Mouse (Mus musculus): ENCODE measurements around the gene Sash1. TPM values are rescaled to one million over a fixed set of nuclear protein-coding genes. Genes with fewer than 3 reads are reported as not detected.

Sash1 gene
- polyA plus RNA-seq, 1 experiment from 2014 or later: 5.7 TPM

GRCm38 (mm10) chr10:8770931-8771653, 114.8 kb downstream of the Sash1 start:
- no peak overlapping the region for H3K4me3 ChIP-seq (replicated peaks)
- no peak overlapping the region for H3K27ac ChIP-seq (replicated peaks)
- H3K9me3 ChIP-seq (replicated peaks): 0 out of 2 replicates have a peak, but pooled peaks cover 3% of the 10 kb centered on the region
- no peak overlapping the region for H3K4me2 ChIP-seq (replicated peaks)
- H3K36me3 ChIP-seq: peaks cover 17% of the 10 kb centered on the region; the same call in 1 of the 2 replicates
- no peak overlapping the region for H3K9ac ChIP-seq
- WGBS: 90% methylated on average over 12 of the region's 12 CpGs
- ATAC-seq (ENCODE audit: insufficient number of reproducible peaks, low FRiP score, low TSS enrichment, low read depth): no peak
- H3K27me3 ChIP-seq: no peaks in the 10 kb centered on the region
- peaks cover 6% of the 10 kb centered on the region; the same call in 1 of the 2 replicates for H3K4me1 ChIP-seq

- 0 out of 2 replicates have a peak, but pooled peaks cover 4% of the 10 kb centered on the region for H3K4me1 ChIP-seq
- ATAC-seq (ENCODE audit: insufficient number of reproducible peaks, low FRiP score, low TSS enrichment, low read depth): no peak
- no peak overlapping the region for H3K4me3 ChIP-seq (replicated peaks)
- 75% methylated on average over 8 of the region's 8 CpGs for WGBS
- H3K9ac ChIP-seq: no peak overlapping the region
- H3K9me3 ChIP-seq (replicated peaks): 0 out of 2 replicates have a peak, but pooled peaks cover 3% of the 10 kb centered on the region
- no peak overlapping the region for H3K4me2 ChIP-seq (replicated peaks)
- H3K27ac ChIP-seq (replicated peaks): no peak overlapping the region
- H3K27me3 ChIP-seq: no peaks in the 10 kb centered on the region
- 0 out of 2 replicates have a peak, but pooled peaks cover 7% of the 10 kb centered on the region for H3K36me3 ChIP-seq
These were observed 117.2 kb downstream of the Sash1 start for GRCm38 (mm10) chr10:8768654-8769053.

- Histone ChIP-seq H3K36me3 (0 out of 2 replicates have a peak, but pooled peaks cover 7% of the 10 kb centered on the region), H3K9me3 (replicated peaks) (0 out of 2 replicates have a peak, but pooled peaks cover 3% of the 10 kb centered on the region), H3K4me1 (peaks cover 13% of the 10 kb centered on the region), H3K4me2 (replicated peaks) (no peak overlapping the region), H3K9ac (no peak overlapping the region), H3K27me3 (no peaks in the 10 kb centered on the region), H3K27ac (replicated peaks) (no peak overlapping the region), H3K4me3 (replicated peaks) (no peak overlapping the region)
- ATAC-seq (ENCODE audit: insufficient number of reproducible peaks, low FRiP score, low TSS enrichment, low read depth): no peak
- WGBS: 76% methylated on average over 5 of the region's 5 CpGs
These were observed 118.5 kb downstream of the Sash1 start for GRCm38 (mm10) chr10:8767381-8767780.

- no peaks in the 10 kb centered on the region for H3K27me3 ChIP-seq
- 0 out of 2 replicates have a peak, but pooled peaks cover 7% of the 10 kb centered on the region for H3K36me3 ChIP-seq
- H3K4me3 ChIP-seq (replicated peaks): no peak overlapping the region
- H3K9ac ChIP-seq: no peak overlapping the region
- H3K4me2 ChIP-seq (replicated peaks): no peak overlapping the region
- no peak overlapping the region for H3K27ac ChIP-seq (replicated peaks)
- peaks cover 23% of the 10 kb centered on the region for H3K4me1 ChIP-seq
- WGBS: 76% methylated on average over 10 of the region's 10 CpGs
- ATAC-seq (ENCODE audit: insufficient number of reproducible peaks, low FRiP score, low TSS enrichment, low read depth): no peak
- 0 out of 2 replicates have a peak, but pooled peaks cover 3% of the 10 kb centered on the region for H3K9me3 ChIP-seq (replicated peaks)
These were observed 119.8 kb downstream of the Sash1 start for GRCm38 (mm10) chr10:8765922-8766522.

GRCm38 (mm10) chr10:8762771-8763170, 123.1 kb downstream of the Sash1 start:
- Histone ChIP-seq H3K27me3 (no peaks in the 10 kb centered on the region), H3K36me3 (no peaks in the 10 kb centered on the region), H3K4me1 (peaks cover 46% of the 10 kb centered on the region), H3K9ac (no peak overlapping the region), H3K4me3 (replicated peaks) (peak overlapping the region; percentile 40), H3K27ac (replicated peaks) (peak overlapping the region; percentile 88), H3K9me3 (replicated peaks) (no peaks in the 10 kb centered on the region), H3K4me2 (replicated peaks) (peak overlapping the region; percentile 50)
- no peak for ATAC-seq (ENCODE audit: insufficient number of reproducible peaks, low FRiP score, low TSS enrichment, low read depth)
- 26% methylated on average over 12 of the region's 12 CpGs for WGBS

- ATAC-seq (ENCODE audit: insufficient number of reproducible peaks, low FRiP score, low TSS enrichment, low read depth): peak; percentile 71
- H3K4me2 ChIP-seq (replicated peaks): peak overlapping the region; percentile 50
- peak overlapping the region; percentile 39 for H3K9ac ChIP-seq
These were observed 123.6 kb downstream of the Sash1 start for GRCm38 (mm10) chr10:8762209-8762701.

DNA sequence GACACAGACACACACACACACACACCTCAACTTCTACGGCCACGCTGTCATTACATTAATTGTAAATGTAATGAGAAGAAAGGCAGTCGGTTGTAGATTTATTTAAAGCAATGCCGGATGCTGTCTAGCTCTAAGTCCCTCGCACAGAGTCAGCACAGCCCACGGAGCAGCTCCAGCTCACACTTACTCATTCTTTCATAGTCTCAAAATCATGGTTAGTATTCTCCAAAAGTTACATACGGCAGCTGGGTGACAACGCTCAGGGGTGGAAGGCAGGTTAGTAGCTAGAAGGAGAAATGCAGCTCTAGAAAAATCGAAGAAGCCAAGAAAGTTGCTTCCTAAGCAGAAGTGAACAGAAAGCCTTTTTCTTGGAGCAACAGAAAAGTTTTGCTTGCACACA, 124.2 kb downstream of the Sash1 start:
- 23% methylated on average over 9 of the region's 9 CpGs for WGBS
- no peak for ATAC-seq (ENCODE audit: insufficient number of reproducible peaks, low FRiP score, low TSS enrichment, low read depth)
- H3K36me3 ChIP-seq: no peaks in the 10 kb centered on the region
- peak overlapping the region; percentile 39 for H3K9ac ChIP-seq
- H3K27ac ChIP-seq (replicated peaks): peak overlapping the region; percentile 88
- no peaks in the 10 kb centered on the region for H3K9me3 ChIP-seq (replicated peaks)
- H3K4me2 ChIP-seq (replicated peaks): peak overlapping the region; percentile 50
- no peaks in the 10 kb centered on the region for H3K27me3 ChIP-seq
- H3K4me1 ChIP-seq: peaks cover 57% of the 10 kb centered on the region
- peak overlapping the region; percentile 40 for H3K4me3 ChIP-seq (replicated peaks)

More at GRCm38 (mm10) chr10:8762209-8762701, 123.6 kb downstream of the Sash1 start:
- Histone ChIP-seq H3K9me3 (replicated peaks) (no peaks in the 10 kb centered on the region), H3K4me3 (replicated peaks) (peak overlapping the region; percentile 40), H3K27me3 (no peaks in the 10 kb centered on the region), H3K27ac (replicated peaks) (peak overlapping the region; percentile 88), H3K36me3 (no peaks in the 10 kb centered on the region), H3K4me1 (peaks cover 51% of the 10 kb centered on the region)
- WGBS: 4% methylated on average over 14 of the region's 14 CpGs

- H3K4me2 ChIP-seq (replicated peaks): peak overlapping the region; percentile 50
- ATAC-seq (ENCODE audit: insufficient number of reproducible peaks, low FRiP score, low TSS enrichment, low read depth): peak; percentile 71
- peak overlapping the region; percentile 40 for H3K4me3 ChIP-seq (replicated peaks)
- 14% methylated on average over 4 of the region's 4 CpGs for WGBS
- no peak overlapping the region for H3K9ac ChIP-seq
- peaks cover 65% of the 10 kb centered on the region for H3K4me1 ChIP-seq
- peak overlapping the region; percentile 88 for H3K27ac ChIP-seq (replicated peaks)
- H3K27me3 ChIP-seq: no peaks in the 10 kb centered on the region
- H3K9me3 ChIP-seq (replicated peaks): no peaks in the 10 kb centered on the region
- no peaks in the 10 kb centered on the region for H3K36me3 ChIP-seq
These were observed 125.3 kb downstream of the Sash1 start for GRCm38 (mm10) chr10:8760598-8760997.

DNA sequence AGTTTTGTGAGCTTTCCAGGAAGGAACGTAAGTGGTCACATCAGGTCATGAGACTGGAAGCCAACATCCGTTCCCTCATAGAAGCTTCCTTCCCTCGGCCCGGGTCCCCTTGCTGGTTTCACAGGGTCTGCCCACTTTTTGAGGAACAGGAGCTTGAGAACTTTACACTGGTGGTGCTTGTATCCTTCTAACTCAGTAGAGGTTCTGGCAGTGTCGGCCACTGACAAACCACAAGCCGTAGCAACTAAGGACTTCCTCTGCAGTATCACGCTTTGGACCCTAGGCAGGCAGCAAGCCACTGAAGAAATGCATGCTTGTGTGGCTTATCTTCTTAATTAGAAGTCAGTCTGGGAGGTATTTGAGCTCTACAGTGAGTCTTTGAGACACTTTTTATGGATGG, 126.6 kb downstream of the Sash1 start:
- peak overlapping the region; percentile 85; the same call in 1 of the 2 replicates for H3K27ac ChIP-seq (replicated peaks)

GRCm38 (mm10) chr10:8757429-8757931, 128.4 kb downstream of the Sash1 start:
- no peaks in the 10 kb centered on the region for H3K27me3 ChIP-seq
- peak overlapping the region; percentile 16 for H3K4me3 ChIP-seq (replicated peaks)
- H3K27ac ChIP-seq (replicated peaks): peak overlapping the region; percentile 85
- peaks cover 63% of the 10 kb centered on the region for H3K4me1 ChIP-seq
- peak overlapping the region; percentile 35 for H3K4me2 ChIP-seq (replicated peaks)
- no peaks in the 10 kb centered on the region for H3K36me3 ChIP-seq
- H3K9ac ChIP-seq: no peak overlapping the region
- peak; percentile 32 for ATAC-seq (ENCODE audit: insufficient number of reproducible peaks, low FRiP score, low TSS enrichment, low read depth)
- H3K9me3 ChIP-seq (replicated peaks): no peaks in the 10 kb centered on the region
- WGBS: 11% methylated on average over 21 of the region's 21 CpGs

More for the DNA sequence above, 126.6 kb downstream of the Sash1 start:
- Histone ChIP-seq H3K4me2 (replicated peaks) (no peak overlapping the region), H3K4me3 (replicated peaks) (no peak overlapping the region), H3K36me3 (no peaks in the 10 kb centered on the region), H3K9me3 (replicated peaks) (no peaks in the 10 kb centered on the region), H3K9ac (no peak overlapping the region), H3K4me1 (peaks cover 65% of the 10 kb centered on the region), H3K27me3 (no peaks in the 10 kb centered on the region)
- no peak for ATAC-seq (ENCODE audit: insufficient number of reproducible peaks, low FRiP score, low TSS enrichment, low read depth)
- WGBS: 75% methylated on average over 7 of the region's 7 CpGs

Measured in embryonic facial prominence, embryonic 15.5 days (tissue).